Mouse (Mus musculus): ENCODE data around the gene Pip5k1b.

- TF ChIP-seq CTCF (IDR thresholded peaks at IDR 0.05; ENCODE audit: borderline replicate concordance, insufficient read depth, low read depth, low read length), result no peak
- TF ChIP-seq POLR2A (IDR thresholded peaks at IDR 0.05; ENCODE audit: borderline replicate concordance, insufficient read depth, low read length), result no peak
Observed at GRCm38 (mm10) chr19:24476461-24476860, 79.2 kb downstream of the Pip5k1b start.

Measured in cerebellum, adult 2 months (tissue).